Mouse (Mus musculus) monocyte, adult 59 days (primary cell): ENCODE results near the gene Cd44. TPM values are rescaled to one million over a fixed set of nuclear protein-coding genes. Genes with fewer than 3 reads are reported as not detected.

ENCODE experiments used
- total RNA-seq, 2 experiments: library from RNA; stranded (reverse); gene quantifications; one replicate each; pipeline ENCODE4 v1.2.4; 2023

Cd44 gene
- 1,000 to 10,000 TPM; 1,060 to 1,087 TPM for total RNA-seq

DNA sequence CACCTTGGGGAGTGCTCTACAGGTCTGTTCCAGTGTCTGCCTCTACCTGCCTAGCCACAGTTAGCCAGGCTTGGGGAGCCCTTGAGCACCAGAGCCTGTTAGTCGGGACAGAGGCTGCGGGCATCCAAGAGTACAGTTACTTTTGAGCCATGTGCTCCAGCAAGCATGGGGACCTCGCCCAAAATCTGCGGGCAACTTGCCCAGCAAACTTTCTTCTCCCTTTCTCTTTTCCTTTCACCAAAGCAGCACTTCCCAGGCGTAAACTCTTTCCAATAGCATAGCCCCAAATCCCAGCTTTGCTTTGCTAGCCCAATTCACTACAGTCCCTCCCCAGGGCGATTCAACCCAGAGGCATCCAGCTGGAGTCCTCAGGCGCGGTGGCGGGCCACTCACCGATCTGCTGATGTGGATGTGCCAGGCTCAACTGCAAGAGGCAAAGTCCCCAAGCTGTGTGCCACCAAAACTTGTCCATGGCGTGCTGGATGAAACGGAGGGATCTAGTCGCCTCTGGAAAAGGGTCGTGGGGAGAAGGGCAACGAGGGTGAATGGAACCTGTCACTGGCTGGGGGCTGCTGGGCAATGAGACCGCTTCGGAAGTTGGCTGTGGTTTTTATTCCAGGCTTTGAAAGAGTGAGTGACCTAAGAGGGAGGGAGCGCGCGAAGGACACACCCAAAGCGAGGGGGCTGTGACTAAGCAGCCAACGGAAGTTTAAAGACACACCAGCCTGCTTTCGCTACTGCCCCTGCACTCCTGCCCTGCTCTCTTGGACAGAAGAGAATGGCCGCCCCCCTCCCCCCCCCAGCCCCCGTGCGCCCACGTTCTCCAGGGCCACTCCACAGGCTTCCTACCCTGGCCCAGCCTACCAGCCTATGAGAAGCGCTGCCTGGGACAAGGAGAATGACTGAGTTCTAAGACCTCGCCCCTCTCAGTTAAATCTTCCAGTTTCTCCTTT, at the start of gene Cd44:
Cd44 (minus strand) TSS at position 791 of the 953 bp plus-strand sequence.

Other genes starting within 250 kb of the Cd44 start
- gene Slc1a2, start 243.0 kb downstream of the Cd44 start, total RNA-seq = 1 to 10 TPM; 1.2 to 5.2 TPM
- 10 to 100 TPM; 10.3 to 14.4 TPM for gene Pdhx, start 171.8 kb upstream of the Cd44 start, total RNA-seq
- 10 to 100 TPM; 13.4 to 17.4 TPM for gene Apip, start 172.0 kb upstream of the Cd44 start, total RNA-seq